Mouse (Mus musculus): ENCODE results near the gene Vmn1r44.

DNA sequence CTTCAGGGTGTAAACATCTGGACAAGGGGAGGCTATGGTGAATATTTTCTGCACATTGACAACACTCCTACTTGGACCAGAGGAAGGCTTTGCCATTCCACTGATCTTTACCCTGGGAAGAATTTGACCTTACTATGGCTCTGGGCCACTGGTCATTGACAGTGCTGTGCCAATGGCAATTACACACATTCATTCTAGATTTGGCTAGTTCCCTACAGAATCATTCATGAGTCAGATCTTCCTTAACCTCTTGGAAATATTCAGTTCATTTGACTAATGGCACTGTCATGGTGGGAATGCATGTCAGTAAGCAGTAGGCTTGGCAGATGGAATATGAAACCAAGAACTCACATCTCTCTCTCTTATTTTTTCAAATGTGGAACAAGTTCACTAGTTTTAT is 2.6 kb upstream of the Vmn1r44 start:
- TF ChIP-seq HCFC1 (IDR thresholded peaks at IDR 0.05; ENCODE audit: low read depth, low read length) (no peak), MAX (IDR thresholded peaks at IDR 0.05; ENCODE audit: low read length) (no peak), CTCF (IDR thresholded peaks at IDR 0.05 in 2 of 3, conservative IDR thresholded peaks at IDR 0.05 in 1 of 3; ENCODE audit: control insufficient read depth in 1 of 3, insufficient read depth in 1 of 3, low read depth in 2 of 3, low read length in 3 of 3, poor library complexity in 1 of 3, severe bottlenecking in 1 of 3) (no peak), E2F4 (IDR thresholded peaks at IDR 0.05; ENCODE audit: borderline replicate concordance, low read depth, low read length) (no peak), ELF1 (IDR thresholded peaks at IDR 0.05; ENCODE audit: low read depth, low read length) (no peak), POLR2A (IDR thresholded peaks at IDR 0.05; ENCODE audit: control insufficient read depth in 1 of 2, insufficient read depth in 1 of 2, low read depth in 1 of 2, low read length in 2 of 2, poor library complexity in 1 of 2) (no peak), ZC3H11A (IDR thresholded peaks at IDR 0.05; ENCODE audit: low read depth, low read length) (no peak)
